ENCODE assay signal across 8 mouse cellular contexts in the genomic region with DNA sequence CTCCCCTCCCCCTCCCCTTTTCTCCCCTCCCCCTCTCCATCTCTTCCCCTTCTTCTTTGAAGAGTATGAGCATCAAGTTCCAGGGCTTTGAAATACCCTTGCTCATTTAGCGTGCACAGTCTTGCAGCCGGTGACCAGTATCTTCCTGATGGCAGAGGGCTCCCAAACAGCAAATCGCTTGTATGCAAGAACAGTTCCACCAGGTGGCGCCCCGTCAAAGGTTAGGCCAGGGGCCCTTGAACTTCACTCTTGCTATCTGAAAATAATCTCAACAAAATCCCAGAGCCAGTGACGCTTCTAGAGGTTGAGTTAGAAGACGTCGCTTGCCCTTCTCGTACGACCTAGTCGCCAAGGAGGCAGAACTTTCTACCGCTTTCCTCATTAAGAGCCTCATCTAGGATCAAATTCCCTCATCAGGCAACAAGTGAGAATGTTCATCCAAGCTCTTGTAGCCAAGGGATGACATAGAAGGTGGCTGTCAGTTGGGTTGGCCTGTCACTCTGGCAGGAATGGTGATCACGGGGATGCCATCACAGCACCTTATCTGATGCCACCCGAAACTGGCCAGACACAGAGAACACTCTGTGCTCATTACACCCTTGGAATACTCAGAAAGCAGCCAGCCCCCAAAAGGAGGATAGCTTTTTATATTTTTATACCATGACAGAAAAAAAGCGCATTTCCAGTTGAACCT.
DNase-seq lines count a peak whose midpoint lies in the region; ATAC-seq and TF ChIP-seq lines count a peak whose summit lies in the region.

No protein-coding gene starts in this region.

- no peaks in the 10 kb centered on the region for H3K4me1 ChIP-seq in forebrain, embryonic 10.5 days
- peaks cover 6% of the 10 kb centered on the region; the same call in 1 of the 2 replicates for H3K4me1 ChIP-seq in forebrain, embryonic 15.5 days
- no peaks in the 10 kb centered on the region for H3K4me1 ChIP-seq in midbrain, postnatal 0 days (ENCODE audit: insufficient read depth, low read length)
- H3K4me1 ChIP-seq in spleen, adult 2 months (ENCODE audit: control insufficient read depth, insufficient read depth, insufficient read length) = no peaks in the 10 kb centered on the region

- no peak; the same call in 1 of the 2 replicates for ATAC-seq in forebrain, embryonic 15.5 days (replicated peaks)
- ATAC-seq in midbrain, postnatal 0 days (ENCODE audit: low FRiP score) = no peak

- no peak overlapping the region for H3K4me3 ChIP-seq in forebrain, embryonic 10.5 days
- no peak overlapping the region for H3K4me3 ChIP-seq in forebrain, embryonic 15.5 days
- no peak overlapping the region for H3K4me3 ChIP-seq in midbrain, postnatal 0 days (ENCODE audit: low read depth, low read length)
- H3K4me3 ChIP-seq in spleen, adult 2 months (ENCODE audit: extremely low read depth, insufficient read depth, insufficient read length) = no peak overlapping the region

- peaks cover 4% of the 10 kb centered on the region; the same call in 1 of the 2 replicates for H3K27me3 ChIP-seq in forebrain, embryonic 10.5 days (ENCODE audit: poor library complexity, severe bottlenecking)
- H3K27me3 ChIP-seq in forebrain, embryonic 15.5 days = no peaks in the 10 kb centered on the region
- H3K27me3 ChIP-seq in midbrain, postnatal 0 days (ENCODE audit: insufficient read depth, low read length) = no peaks in the 10 kb centered on the region
- H3K27me3 ChIP-seq in spleen, adult 2 months (ENCODE audit: control insufficient read depth, insufficient read depth, low read length) = no peaks in the 10 kb centered on the region

- WGBS in forebrain, embryonic 10.5 days = 41% methylated on average over 15 of the region's 15 CpGs
- WGBS in forebrain, embryonic 15.5 days = 44% methylated on average over 15 of the region's 15 CpGs
- 38% methylated on average over 15 of the region's 15 CpGs for WGBS in midbrain, postnatal 0 days
- WGBS in spleen, adult 2 months = 23% methylated on average over 15 of the region's 15 CpGs

- no peak overlapping the region for H3K9ac ChIP-seq in forebrain, embryonic 15.5 days (replicated peaks)
- H3K9ac ChIP-seq in midbrain, postnatal 0 days (replicated peaks; ENCODE audit: low read length, poor library complexity, severe bottlenecking) = no peak overlapping the region

- no peaks in the 10 kb centered on the region for H3K9me3 ChIP-seq in forebrain, embryonic 10.5 days
- no peaks in the 10 kb centered on the region for H3K9me3 ChIP-seq in forebrain, embryonic 15.5 days
- no peaks in the 10 kb centered on the region for H3K9me3 ChIP-seq in midbrain, postnatal 0 days (ENCODE audit: low read length)

- H3K27ac ChIP-seq in forebrain, embryonic 10.5 days = no peak overlapping the region
- no peak overlapping the region for H3K27ac ChIP-seq in forebrain, embryonic 15.5 days (replicated peaks)
- H3K27ac ChIP-seq in midbrain, postnatal 0 days (ENCODE audit: low read depth, low read length) = no peak overlapping the region
- H3K27ac ChIP-seq in spleen, adult 2 months (ENCODE audit: insufficient read depth, low read length) = no peak overlapping the region

- no peaks in the 10 kb centered on the region for H3K36me3 ChIP-seq in forebrain, embryonic 10.5 days (replicated peaks)
- no peaks in the 10 kb centered on the region for H3K36me3 ChIP-seq in forebrain, embryonic 15.5 days
- no peaks in the 10 kb centered on the region for H3K36me3 ChIP-seq in midbrain, postnatal 0 days (ENCODE audit: insufficient read depth, low read length)
- no peaks in the 10 kb centered on the region for H3K36me3 ChIP-seq in spleen, adult 2 months (ENCODE audit: control insufficient read depth, insufficient read depth, low read length)

- no peak overlapping the region for H3K4me2 ChIP-seq in forebrain, embryonic 15.5 days (replicated peaks)
- no peak overlapping the region for H3K4me2 ChIP-seq in midbrain, postnatal 0 days (ENCODE audit: low read depth, low read length, poor library complexity, severe bottlenecking)

- TF ChIP-seq POLR2A in spleen, adult 2 months (IDR thresholded peaks at IDR 0.05; ENCODE audit: low read depth, low read length) = no peak

- DNase-seq in forebrain, embryonic 10.5 days (ENCODE audit: extremely low spot score, low spot score) = peak; percentile 75
- DNase-seq in cerebellum, adult 9-10 months = peak; percentile 88
- DNase-seq in gastrocnemius, postnatal 10 days = peak; percentile 95
- DNase-seq in kidney, adult 18-20 months = peak; percentile 91
- DNase-seq in left cerebral cortex, postnatal 4 days = peak; percentile 92
- peak; percentile 78 for DNase-seq in midbrain, postnatal 0 days (ENCODE audit: low spot score)
- peak; percentile 48 to 85 for DNase-seq in spleen, adult 2 months (ENCODE audit: low read depth in 1 of 2, low spot score in 2 of 2)

- TF ChIP-seq CTCF in midbrain, postnatal 0 days (IDR thresholded peaks at IDR 0.05) = peak; percentile 77
- TF ChIP-seq CTCF in spleen, adult 2 months (IDR thresholded peaks at IDR 0.05; ENCODE audit: extremely low read depth, insufficient read depth, insufficient read length, insufficient replicate concordance) = peak; percentile 81

- intact Hi-C loops in left cerebral cortex, postnatal 4 days (cut with DNase I) = no loop called here
